Mouse (Mus musculus): ENCODE data around the gene C87436. TPM values are rescaled to one million over a fixed set of nuclear protein-coding genes. Genes with fewer than 3 reads are reported as not detected.

Gene C87436
- total and polyA plus RNA-seq, 3 experiments, result 11.6 to 18.5 TPM; not detected in 1

DNA sequence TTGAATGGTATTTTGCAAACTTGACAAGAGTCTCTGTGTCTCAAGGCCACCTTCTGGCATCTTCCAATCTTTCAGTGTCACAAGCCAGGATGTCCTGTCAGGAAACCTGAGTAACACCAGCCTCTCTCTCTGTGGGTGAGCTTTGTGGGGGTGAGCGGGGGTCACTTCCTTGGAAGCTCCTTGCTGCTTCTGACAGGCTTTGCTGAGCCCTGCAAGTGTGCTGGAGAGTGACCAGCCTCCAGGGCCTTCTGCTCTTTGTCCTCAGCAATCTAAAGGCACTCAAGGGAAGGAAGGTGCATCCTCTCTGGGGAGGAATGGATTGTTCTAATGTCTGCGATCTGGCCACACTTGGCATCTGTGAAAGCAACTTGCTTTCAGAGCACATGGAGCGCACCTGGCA lies 41.1 kb downstream of the C87436 start:
- Histone ChIP-seq H3K4me3 (ENCODE audit: control insufficient read depth in 1 of 2, insufficient read depth in 1 of 2, low read depth in 2 of 2, low read length in 2 of 2) (no peak overlapping the region), H3K4me1 (ENCODE audit: control insufficient read depth in 1 of 2, insufficient read depth in 2 of 2, low read length in 2 of 2) (peaks cover 7 to 12% of the 10 kb centered on the region in 2 experiments), H3K36me3 (ENCODE audit: control insufficient read depth in 1 of 2, insufficient read depth in 2 of 2, low read length in 2 of 2) (peaks cover 0 to 10% of the 10 kb centered on the region in 2 experiments; a peak in 2 of 4 replicates), H3K27me3 (ENCODE audit: control insufficient read depth in 1 of 2, insufficient read depth in 2 of 2, low read length in 2 of 2) (no peaks in the 10 kb centered on the region), H3K79me2 (ENCODE audit: control insufficient read depth, insufficient read depth, low read length, poor library complexity) (no peaks in the 10 kb centered on the region), H3K9me3 (replicated peaks; ENCODE audit: insufficient read depth, low read length) (no peaks in the 10 kb centered on the region), H3K9ac (ENCODE audit: control insufficient read depth, low read depth, low read length, poor library complexity, severe bottlenecking) (no peak overlapping the region), H3K27ac (ENCODE audit: control insufficient read depth, low read depth, low read length) (no peak overlapping the region)
- DNase-seq (ENCODE audit: low read depth, low spot score), result no peak
- TF ChIP-seq MAZ (IDR thresholded peaks at IDR 0.05; ENCODE audit: low read depth, low read length) (no peak), TAL1 (IDR thresholded peaks at IDR 0.05; ENCODE audit: low read length) (no peak), USF2 (IDR thresholded peaks at IDR 0.05; ENCODE audit: borderline replicate concordance in 1 of 2, insufficient read depth in 1 of 2, low read depth in 1 of 2, low read length in 2 of 2) (no peak), KAT2A (conservative IDR thresholded peaks at IDR 0.05; ENCODE audit: low read depth, low read length) (no peak), MAX (IDR thresholded peaks at IDR 0.05; ENCODE audit: low read length) (no peak), MXI1 (IDR thresholded peaks at IDR 0.05; ENCODE audit: low read depth, low read length) (no peak), CHD2 (IDR thresholded peaks at IDR 0.05; ENCODE audit: low read length) (no peak), ETS1 (IDR thresholded peaks at IDR 0.05; ENCODE audit: low read depth, low read length) (no peak), MAFK (IDR thresholded peaks at IDR 0.05; ENCODE audit: borderline replicate concordance, low read depth, low read length) (no peak), MYB (IDR thresholded peaks at IDR 0.05; ENCODE audit: low read depth, low read length) (no peak), CTCF (IDR thresholded peaks at IDR 0.05 in 2 of 3, conservative IDR thresholded peaks at IDR 0.05 in 1 of 3; ENCODE audit: control insufficient read depth in 1 of 3, insufficient read depth in 1 of 3, low read depth in 2 of 3, low read length in 3 of 3, poor library complexity in 1 of 3, severe bottlenecking in 1 of 3) (no peak), EP300 (IDR thresholded peaks at IDR 0.05; ENCODE audit: low read depth in 1 of 2, low read length in 2 of 2) (no peak), E2F4 (IDR thresholded peaks at IDR 0.05; ENCODE audit: borderline replicate concordance, low read depth, low read length) (no peak), GABPA (IDR thresholded peaks at IDR 0.05; ENCODE audit: low read depth, low read length) (no peak), NELFE (IDR thresholded peaks at IDR 0.05; ENCODE audit: low read depth, low read length) (no peak), SIN3A (IDR thresholded peaks at IDR 0.05; ENCODE audit: low read length) (no peak), CHD1 (IDR thresholded peaks at IDR 0.05; ENCODE audit: low read depth, low read length) (no peak), JUND (IDR thresholded peaks at IDR 0.05; ENCODE audit: low read depth, low read length) (no peak), USF1 (IDR thresholded peaks at IDR 0.05; ENCODE audit: low read depth, low read length) (no peak), POLR2AphosphoS2 (IDR thresholded peaks at IDR 0.05; ENCODE audit: low read length) (no peak)

DNA sequence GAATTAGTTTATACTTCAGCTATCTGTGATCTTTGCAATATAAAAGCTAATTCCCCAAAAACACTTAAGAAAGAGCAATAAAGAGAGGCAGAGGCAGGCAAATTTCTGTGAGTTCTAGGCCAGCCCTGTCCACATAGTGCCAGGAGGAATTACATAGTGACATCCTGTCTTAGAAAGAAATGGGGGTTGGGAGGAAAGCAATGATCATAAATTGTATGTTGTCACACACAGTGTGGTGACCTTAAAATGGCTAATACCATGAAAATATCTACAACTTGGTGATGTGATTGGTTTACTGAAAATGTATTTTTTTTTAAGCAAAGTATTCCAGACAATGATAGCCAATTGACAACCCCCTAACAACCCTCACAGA lies 41.6 kb downstream of the C87436 start:
- no peaks in the 10 kb centered on the region for H3K79me2 ChIP-seq (ENCODE audit: control insufficient read depth, insufficient read depth, low read length, poor library complexity)
- TF ChIP-seq MYB (IDR thresholded peaks at IDR 0.05; ENCODE audit: low read depth, low read length) (no peak), USF2 (IDR thresholded peaks at IDR 0.05; ENCODE audit: borderline replicate concordance in 1 of 2, insufficient read depth in 1 of 2, low read depth in 1 of 2, low read length in 2 of 2) (no peak), POLR2AphosphoS5 (IDR thresholded peaks at IDR 0.05; ENCODE audit: borderline replicate concordance, low read depth, low read length) (no peak)
- no peak overlapping the region for H3K27ac ChIP-seq (ENCODE audit: control insufficient read depth, low read depth, low read length)
- no peak overlapping the region for H3K9ac ChIP-seq (ENCODE audit: control insufficient read depth, low read depth, low read length, poor library complexity, severe bottlenecking)
- peaks cover 3 to 7% of the 10 kb centered on the region in 2 experiments for H3K4me1 ChIP-seq (ENCODE audit: control insufficient read depth in 1 of 2, insufficient read depth in 2 of 2, low read length in 2 of 2)
- no peak for DNase-seq (ENCODE audit: low read depth, low spot score)
- no peaks in the 10 kb centered on the region for H3K9me3 ChIP-seq (replicated peaks; ENCODE audit: insufficient read depth, low read length)
- no peaks in the 10 kb centered on the region for H3K27me3 ChIP-seq (ENCODE audit: control insufficient read depth in 1 of 2, insufficient read depth in 2 of 2, low read length in 2 of 2)
- peaks cover 0 to 5% of the 10 kb centered on the region in 2 experiments; a peak in 2 of 4 replicates for H3K36me3 ChIP-seq (ENCODE audit: control insufficient read depth in 1 of 2, insufficient read depth in 2 of 2, low read length in 2 of 2)
- H3K4me3 ChIP-seq (ENCODE audit: control insufficient read depth in 1 of 2, insufficient read depth in 1 of 2, low read depth in 2 of 2, low read length in 2 of 2), result no peak overlapping the region

Data from MEL (cell line).